Mouse (Mus musculus): ENCODE data around the gene Sh3bgrl2.

DNA sequence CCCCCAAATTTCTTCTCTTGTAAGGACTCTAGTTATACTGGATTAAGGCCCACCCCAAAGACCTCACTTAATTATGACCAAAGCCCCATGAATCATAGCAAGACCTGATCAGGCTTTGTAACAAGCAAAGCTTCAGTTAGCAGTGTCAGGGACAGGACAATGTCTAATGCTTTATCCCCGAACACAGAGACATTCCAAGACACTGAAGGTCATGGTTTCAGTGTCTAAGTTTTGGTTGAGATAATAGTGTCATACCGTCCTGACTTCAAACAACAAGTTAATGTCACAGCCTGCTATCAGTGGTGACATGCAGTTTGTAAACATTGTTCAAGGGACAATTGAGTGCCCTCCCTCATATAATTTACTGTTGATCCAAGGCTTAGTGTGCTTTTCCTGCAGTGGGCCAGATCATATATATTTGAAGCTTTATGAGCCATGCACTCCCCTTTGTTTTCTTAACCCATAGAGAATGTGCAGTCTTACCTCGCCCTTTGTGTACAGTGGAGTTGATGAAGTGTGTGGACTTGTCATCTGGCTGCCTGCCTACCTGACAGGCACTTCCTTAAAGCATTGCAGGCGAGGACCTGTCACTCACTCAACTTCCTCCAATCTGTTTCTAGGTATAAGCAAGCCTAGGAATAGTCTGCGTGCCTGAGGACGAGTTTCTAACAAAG, 67.9 kb downstream of the Sh3bgrl2 start:
- TF ChIP-seq CTCF (IDR thresholded peaks at IDR 0.05; ENCODE audit: borderline replicate concordance, insufficient read depth, low read depth, low read length) (no peak), POLR2A (IDR thresholded peaks at IDR 0.05; ENCODE audit: borderline replicate concordance, insufficient read depth, low read length) (no peak)

Measured in cerebellum, adult 2 months (tissue).